Mouse (Mus musculus) forelimb bud, embryonic 11.5 days (tissue): ENCODE measurements at regions not wholly inside any gene's neighbourhood (a gene's known extent, or its start where the extent isn't known, plus 50 kb on each side); places are given as distances from the start of the nearest gene placed in this dataset.
A peak's percentile ranks its signal among the peaks of the same experiment; 100 is the strongest.
"Not testable (repeated sequence)": the region's sequence is repeated elsewhere in the genome, so short reads cannot be mapped to it uniquely, and the experiment has no call there.

Source experiments
- DNase-seq: peaks from one replicate; pipeline ENCODE4 v3.0.0-alpha.2; 2012; ENCODE audit warnings: low read depth, low spot score

GRCm38 (mm10) chr3:153144217-153144616, 162.2 kb upstream of the St6galnac5 start:
- no peak for DNase-seq

DNA sequence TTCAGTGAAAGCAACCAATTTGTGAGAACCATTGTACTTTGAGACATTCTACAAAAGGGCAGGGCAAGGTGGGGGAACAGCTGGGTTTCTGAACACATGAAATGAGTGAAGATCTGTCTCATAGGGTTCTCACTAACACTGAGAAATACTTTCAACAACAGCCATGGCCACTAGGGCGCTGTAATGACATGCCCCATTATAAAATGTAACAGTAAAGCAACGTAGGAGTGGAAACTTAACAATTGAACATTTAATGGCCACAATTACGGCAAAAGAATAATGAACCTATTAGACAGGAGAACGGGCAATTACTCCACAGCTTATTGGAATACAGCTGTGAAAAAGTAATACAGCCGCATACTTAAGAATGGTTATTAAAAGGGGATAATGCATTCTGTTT, 158.9 kb upstream of the St6galnac5 start:
- DNase-seq = no peak

GRCm38 (mm10) chr3:153125335-153125734, 143.3 kb upstream of the St6galnac5 start:
- DNase-seq = no peak

DNA sequence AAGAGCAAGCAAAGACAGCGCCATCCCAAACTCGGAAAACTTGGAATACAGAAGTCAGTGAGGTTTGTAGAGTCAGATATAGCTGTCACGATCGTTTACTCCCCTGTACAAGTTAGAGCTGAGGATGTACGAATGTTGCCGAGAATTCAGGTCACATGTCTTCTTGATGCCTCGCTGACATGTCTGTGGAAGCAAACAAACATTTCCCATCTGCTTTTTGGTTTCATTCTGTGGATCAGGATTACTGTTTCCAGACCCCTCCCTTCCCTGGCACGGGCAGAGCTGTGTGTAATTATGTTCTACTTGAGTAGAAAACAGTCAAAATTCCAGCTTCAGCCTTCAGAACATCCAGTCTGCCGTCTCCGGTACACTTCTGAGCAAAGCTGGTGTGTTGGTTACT, 139.9 kb upstream of the St6galnac5 start:
- no peak for DNase-seq

DNA sequence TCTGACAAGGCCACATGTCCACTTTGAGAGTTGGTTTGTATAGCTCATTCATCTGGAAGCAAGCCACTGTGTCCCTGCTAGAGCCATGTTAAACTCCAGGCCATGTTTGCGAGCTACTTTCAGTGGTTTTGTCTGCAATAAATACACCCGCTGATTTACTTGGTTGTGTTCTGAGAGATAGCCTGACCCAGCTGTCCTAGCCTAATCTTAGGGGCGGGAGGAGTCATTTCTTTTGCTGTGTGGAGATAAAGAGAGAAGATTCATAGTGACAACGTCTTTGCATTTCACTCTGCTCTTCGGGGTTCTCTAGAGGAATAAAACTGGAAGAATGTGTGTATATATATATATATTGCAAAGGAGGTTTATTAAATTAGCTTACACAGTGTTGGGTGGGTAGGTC, 137.1 kb upstream of the St6galnac5 start:
- DNase-seq = no peak

- DNase-seq = no peak
Observed at GRCm38 (mm10) chr3:153118643-153119042, 136.6 kb upstream of the St6galnac5 start.

DNA sequence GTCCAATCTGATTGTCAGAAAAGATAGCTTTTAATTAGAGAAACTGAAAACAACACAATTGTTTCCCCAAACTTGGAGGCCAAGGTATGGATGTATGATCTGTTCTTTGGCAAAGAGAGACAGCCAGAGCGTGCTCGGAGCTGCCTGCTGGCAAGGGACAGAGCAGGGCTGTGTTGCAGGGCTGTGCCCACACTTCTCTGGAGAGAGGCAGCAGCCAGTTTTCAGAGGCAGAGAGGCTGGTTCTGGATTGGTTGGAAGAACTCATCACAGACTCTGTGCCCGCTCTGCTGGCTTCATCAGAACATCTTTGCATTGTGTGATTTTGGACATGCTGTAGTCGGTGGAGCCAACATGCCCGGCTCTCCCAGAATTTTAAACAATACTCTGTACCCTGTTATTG, 123.5 kb upstream of the St6galnac5 start:
- no peak for DNase-seq

- DNase-seq = not testable (repeated sequence)
Observed at GRCm38 (mm10) chr3:153090572-153090971, 108.5 kb upstream of the St6galnac5 start.

- peak; percentile 59 for DNase-seq
Observed at GRCm38 (mm10) chr3:153085096-153085788, 103.2 kb upstream of the St6galnac5 start.

DNA sequence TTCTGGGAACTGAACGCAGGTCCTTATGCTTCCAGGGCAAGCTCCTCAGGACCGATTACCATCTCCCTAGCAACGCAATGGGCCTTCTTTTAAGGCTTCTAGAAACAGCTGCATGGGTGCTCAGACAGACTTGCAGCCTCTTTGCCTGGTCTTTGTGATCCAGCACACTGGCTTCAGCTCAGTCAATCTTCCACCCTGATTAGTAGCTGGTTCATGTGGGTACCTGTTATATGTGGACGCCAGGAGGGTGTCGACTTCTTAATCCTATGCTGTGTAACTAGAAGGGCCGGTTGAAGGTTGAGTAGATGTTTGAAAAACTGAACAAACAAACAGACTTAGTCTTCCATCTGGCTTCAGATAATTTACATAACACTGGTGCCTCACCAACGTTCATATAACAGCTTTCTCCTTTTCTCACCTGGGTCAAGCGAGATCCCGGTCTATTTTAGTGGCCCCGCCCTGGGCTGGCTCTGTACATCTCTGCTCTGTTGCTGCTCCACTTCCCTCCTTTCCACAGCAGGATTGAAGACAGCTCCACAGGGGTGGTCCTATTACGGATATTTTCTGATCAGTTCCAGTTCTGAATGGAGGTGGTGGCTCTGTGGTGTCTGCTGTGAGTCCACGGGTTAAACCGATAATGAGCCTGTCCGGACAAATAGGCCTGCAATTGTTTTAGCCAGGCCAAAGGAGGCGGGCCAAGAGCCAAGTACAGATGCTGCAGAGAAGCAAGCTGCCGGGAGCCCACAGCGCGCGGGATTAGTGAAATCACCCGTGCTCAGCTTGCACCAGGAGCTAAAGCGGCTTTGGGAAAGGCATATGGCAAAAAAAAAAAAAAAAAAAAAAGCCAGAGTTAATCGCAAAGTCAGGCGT, 102.4 kb upstream of the St6galnac5 start:
- peak; percentile 29 for DNase-seq

- no peak for DNase-seq
Observed at GRCm38 (mm10) chr3:153080371-153080770, 98.3 kb upstream of the St6galnac5 start.

DNA sequence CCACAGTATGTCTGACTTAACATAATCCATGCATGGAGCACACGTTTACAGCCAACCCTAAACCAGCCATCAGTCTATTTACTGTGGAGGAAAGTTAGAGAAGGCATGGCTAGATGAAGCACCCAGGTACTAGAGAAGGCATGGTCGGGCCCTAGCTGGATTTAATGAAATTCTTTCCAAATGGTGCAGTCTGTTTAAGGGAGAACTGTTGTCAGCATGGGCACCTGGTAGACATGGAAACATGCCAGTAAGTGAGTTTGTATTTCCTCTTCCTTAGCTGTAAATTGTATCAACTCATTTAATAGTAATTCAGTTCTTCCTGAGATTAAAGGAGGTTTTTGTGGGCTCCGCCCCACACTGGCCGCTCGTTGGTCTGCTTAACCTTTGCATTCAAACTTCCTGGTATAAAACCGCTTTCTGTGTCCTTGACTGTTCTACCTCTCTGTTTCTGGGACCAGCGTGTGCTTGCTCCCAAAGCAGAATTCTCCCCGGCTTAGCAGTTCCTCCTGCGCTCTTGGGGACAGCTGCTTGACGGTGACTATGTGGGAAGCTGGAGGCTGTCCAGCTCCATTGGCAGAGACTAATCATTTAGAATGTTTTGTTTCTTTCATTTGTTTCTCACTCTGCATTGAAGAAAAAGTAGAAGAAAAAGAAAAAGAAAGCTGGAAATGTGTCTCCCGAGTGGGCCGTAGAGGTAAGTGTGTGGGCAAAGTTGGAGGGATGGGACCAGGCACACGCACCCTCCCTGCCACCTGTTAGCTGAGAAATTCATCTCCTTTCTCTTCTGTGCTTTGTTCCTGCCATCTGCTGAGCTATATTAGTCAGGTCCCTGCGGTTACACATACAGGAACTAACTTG, 96.0 kb upstream of the St6galnac5 start:
- no peak for DNase-seq

DNA sequence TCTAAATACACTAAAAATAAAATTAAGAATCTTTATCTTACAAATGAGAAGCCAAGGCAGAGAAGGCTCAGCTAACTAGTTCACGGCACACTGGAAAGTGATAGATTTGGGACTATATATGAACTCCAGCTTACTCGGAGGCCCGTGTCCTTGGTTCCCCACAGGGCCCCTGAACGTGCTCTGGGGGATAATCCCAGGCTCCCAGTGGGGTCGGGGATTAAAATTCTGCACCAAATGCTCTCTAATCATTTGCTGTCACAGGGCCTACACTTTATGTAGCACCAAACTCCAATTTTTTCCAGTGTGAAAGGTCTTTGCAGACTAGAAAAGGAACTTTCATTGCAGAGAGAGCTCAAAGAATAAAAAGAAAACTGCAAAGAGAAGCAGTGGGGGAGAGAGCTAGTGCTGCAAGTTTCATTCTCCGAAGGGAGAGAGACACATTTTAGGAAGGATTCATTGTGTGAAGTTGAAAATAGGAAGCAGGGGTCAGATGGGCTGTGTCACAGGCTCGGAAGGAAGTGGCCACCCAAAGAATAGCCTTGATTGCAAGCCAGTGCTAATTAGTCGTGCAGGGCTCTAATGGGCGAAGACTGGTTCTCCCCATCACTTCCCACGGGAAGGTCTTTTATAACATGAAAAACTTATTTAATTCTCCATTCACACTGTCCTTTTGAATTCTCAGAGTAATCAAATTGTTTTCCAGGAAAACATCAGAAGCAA, 90.3 kb upstream of the St6galnac5 start:
- DNase-seq = no peak

DNA sequence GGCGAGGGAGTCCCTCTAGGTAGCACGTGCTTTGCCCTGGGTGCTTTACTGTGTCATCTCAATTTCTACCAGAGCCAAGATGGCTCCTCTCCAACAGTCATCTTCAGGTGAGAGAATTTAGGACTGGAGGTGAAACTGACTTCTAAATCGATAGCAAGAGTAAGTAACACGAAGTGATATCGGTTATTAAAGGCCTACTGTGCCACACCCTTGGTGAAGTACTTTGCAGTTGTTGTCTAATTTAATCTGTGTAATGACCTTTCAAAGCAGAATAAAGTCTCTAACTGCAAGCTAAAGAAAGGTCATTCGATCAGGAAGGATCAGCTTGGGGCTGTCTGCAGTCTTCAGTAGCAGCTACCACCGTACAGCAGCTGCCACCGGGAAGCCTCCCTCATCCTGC, 89.5 kb upstream of the St6galnac5 start:
- no peak for DNase-seq

DNA sequence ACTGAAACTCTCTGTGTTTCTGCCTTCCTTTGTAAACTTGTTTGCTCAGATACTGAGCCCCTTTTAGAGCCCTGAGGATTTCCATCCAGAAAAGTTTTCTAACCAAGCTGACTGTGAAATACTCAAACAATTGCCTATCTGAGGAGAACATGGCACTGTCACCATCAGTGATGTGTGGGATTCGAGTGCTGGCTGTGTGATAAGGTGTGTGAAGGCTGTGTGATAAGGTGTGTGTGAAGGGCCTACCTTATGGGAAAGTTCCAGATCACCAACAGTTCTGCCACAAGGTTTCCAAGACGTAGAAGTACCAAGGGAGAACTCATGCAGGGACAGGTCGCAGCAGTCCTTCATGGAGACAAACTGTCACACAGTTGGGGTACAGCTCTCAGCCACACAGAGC, 89.1 kb upstream of the St6galnac5 start:
- DNase-seq = no peak

DNA sequence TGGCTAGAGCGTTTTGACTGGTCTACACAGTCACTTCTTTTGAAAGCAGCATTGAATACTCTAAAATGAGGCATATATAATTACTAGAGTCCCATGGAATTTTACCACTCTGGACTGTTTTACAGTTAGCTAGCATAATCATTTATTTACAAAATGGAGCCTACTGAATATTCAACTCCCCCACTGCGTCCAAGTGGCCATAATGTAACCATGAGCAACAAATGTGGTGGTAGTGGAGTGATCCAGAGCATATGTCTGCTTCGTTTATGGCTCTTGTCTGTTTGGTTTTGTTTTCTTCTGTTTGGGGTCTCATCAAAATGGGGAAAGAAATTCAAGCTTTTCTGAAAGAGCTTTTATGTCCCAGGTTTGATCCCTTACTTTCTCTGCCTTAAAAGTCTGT, 83.8 kb upstream of the St6galnac5 start:
- no peak for DNase-seq

DNA sequence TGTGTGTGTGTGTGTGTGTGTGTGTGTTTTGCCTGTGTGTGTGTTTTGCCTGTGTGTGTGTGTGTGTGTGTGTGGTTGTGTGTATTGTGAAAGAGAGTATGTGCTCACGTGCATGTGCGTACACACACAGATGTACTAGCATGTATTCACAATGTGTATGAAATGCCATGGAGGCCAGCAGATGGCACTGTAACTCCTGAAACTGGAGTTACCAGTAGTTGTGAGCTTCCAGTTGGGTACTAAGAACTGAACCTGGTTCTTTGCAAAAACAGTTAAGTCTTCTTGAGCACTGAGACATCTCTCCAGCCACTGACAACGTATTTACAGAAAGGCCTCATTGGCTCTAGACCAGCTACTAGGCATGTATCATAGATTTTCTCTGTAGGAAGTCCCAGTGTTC, 71.1 kb upstream of the St6galnac5 start:
- no peak for DNase-seq

DNA sequence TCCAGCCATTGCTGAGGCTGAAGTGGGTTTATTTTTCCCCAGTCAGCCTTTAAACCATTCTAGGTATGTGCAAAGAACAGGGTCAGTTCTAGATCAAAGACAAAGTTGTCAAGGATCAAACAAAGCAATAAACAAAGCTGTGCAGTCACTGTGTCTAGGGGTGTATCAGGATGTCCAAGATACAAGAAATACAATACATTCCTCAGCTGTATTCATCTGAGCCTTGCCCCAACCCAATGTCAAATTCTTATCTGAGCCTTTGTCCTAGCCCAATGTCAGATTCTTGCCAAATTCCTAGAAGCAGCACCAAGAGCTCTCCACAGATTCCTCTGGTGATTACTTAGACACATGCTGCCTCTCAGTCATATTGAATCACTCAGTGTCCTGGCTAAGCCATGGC, 69.5 kb upstream of the St6galnac5 start:
- no peak for DNase-seq

DNA sequence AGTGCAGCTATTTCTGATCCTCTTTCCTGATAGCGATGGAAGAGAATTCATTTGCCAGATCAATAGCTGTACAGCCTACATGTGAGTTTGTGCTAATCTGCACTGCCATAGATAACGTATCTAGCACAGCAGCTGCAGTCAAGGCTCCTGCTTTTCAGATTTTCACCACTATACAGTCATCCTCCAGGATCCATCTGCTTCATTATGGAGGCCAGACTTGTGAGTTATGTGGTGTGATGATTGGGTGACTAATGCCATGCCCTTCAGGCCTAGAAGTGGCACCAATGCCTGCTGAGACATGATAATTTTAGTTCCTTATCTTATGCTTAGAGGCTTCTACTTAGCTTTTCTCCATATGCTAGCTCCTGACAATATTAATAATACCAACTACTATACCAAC, 63.3 kb upstream of the St6galnac5 start:
- DNase-seq = no peak

- DNase-seq = no peak
Observed at GRCm38 (mm10) chr3:153033980-153034379, 51.9 kb upstream of the St6galnac5 start.
